Mouse (Mus musculus): ENCODE measurements around the gene Pan3.

DNA sequence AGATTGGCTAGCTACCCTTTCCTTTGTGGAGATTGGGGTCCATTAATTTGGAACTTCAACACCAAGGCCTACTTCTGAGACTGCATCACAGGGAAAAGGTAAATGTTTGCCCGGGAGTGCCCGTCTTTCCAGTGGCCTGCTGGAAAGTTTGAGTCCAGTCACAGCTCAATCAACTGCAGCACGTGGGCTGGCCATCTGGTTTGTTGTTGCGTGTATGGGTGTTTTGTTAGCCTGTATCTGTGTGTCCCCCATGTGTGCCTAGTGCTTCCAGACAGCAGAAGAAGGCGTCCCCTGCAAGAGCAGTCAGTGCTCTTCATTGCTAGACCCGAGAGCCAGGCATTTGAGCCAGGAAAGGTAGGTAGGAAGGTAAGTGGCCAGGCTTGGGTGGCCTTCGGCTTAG is 135.5 kb downstream of the Pan3 start:
- TF ChIP-seq CTCF (IDR thresholded peaks at IDR 0.05; ENCODE audit: low read depth, low read length) (no peak), POLR2A (IDR thresholded peaks at IDR 0.05; ENCODE audit: borderline replicate concordance, low read depth, low read length) (no peak)

Data from bone marrow macrophage, adult 2 months (primary cell).